Mouse (Mus musculus) megakaryocyte, embryonic 14.5 days (primary cell): ENCODE measurements around the gene Morn1.

Source experiments
- FLI1 ChIP-seq: IDR thresholded peaks from 2 replicates; pipeline ENCODE4 v1.6.1; 2012; ENCODE audit warnings: low read length, inconsistent platforms, mixed read lengths
- GATA1 ChIP-seq: IDR thresholded peaks from 3 replicates; pipeline ENCODE4 v1.6.1; 2012; ENCODE audit warnings: mixed read lengths, low read length, inconsistent platforms, borderline replicate concordance

GRCm38 (mm10) chr4:155093431-155094149 is 7.2 kb downstream of the Morn1 start:
- TF ChIP-seq GATA1 (no peak), FLI1 (no peak)
